Mouse (Mus musculus) embryo, embryonic 10.5 days (tissue): ENCODE measurements around the gene Gm7978.
"Not testable (repeated sequence)": the region's sequence is repeated elsewhere in the genome, so short reads cannot be mapped to it uniquely, and the experiment has no call there.

Source experiments
- DNase-seq: peaks from one replicate; pipeline ENCODE4 v3.0.0-alpha.2; 2015; ENCODE audit warnings: low spot score

Gene Gm7978

DNA sequence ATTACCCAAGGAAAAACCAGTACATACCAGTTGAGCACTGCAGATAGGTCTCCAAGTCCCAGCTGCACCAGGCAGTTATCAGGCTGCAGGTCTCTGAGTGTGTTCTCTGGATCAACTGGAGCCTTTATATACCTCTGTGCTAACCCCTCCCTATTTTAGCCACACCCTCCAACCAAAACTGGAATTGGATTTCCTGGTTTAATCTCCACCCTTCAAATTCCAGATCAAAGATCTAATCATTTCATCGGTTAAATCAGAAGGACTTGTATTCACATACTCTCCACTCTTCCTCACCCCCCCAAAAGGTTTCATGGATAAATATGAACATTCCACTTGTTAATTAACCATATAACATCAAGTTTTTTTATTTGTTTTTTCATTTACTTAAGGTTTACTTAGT lies at the start of gene Gm7978:
Gene Gm7978 (minus strand): TSS at position 101 of the 400 bp plus-strand sequence.
- not testable (repeated sequence) for DNase-seq

DNA sequence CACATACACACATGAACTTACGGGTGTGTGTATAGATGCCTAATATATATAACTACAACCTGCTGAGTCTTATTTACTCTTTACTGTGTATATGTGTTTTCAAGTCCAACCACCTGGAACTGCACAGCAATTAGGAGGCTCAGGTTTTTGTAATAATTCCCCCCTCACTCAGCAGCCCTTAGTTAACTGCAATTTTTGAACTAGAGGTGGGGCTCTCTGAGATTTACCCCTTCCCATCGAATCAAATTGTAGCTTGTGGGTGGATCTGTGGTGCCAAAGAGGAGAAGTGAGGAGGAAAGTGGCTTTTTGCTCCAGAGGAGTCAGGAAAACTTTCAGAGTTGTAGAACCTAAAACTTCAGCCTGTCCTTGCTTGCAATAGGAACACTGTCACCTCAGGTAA lies 39.7 kb upstream of the Gm7978 start, which contains the start of gene E330014E10Rik:
Gene E330014E10Rik (plus strand): TSS at position 301 of the 400 bp plus-strand sequence.
- DNase-seq = not testable (repeated sequence)

DNA sequence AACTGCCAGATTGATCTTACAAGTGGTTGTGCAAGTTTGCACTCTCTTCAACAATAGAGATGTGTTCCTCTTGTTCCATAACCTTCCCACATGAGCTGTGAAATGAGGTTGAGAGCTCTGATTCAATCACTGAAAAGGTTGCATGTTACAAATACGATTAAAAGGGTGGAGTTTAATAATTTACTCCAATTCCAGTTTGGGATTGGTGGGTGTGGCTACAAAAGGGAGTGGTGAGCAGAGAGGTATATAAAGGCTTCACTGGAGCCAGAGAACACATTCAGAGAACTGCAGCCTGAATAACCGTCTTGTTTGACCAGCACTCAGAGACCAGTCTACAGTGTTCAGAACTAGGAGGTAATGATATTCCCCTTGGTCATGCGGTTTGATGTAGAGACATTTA lies 5.7 kb upstream of the Gm7978 start, which contains the start of gene Gm7982:
Gene Gm7982 (plus strand): TSS at position 301 of the 400 bp plus-strand sequence.
- not testable (repeated sequence) for DNase-seq
